Mouse (Mus musculus): ENCODE measurements around the gene Podxl. TPM values are rescaled to one million over a fixed set of nuclear protein-coding genes. Genes with fewer than 3 reads are reported as not detected.

The Podxl gene
- total RNA-seq, 1 experiment from 2014 or later: 41.7 TPM

Other genes with a start within 250 kb of the Podxl start
- gene Mkln1, start 165.2 kb downstream of the Podxl start, total RNA-seq (2021): 182 and 190 TPM in 2 replicates

Data from adrenal gland, postnatal 25 days (tissue).